Mouse (Mus musculus): Measurements from ENCODE around the gene App. TPM values are rescaled to one million over a fixed set of nuclear protein-coding genes. Genes with fewer than 3 reads are reported as not detected.

The App gene
- polyA plus RNA-seq, 1 experiment: 107 TPM

- Histone ChIP-seq H3K4me3 (ENCODE audit: insufficient read depth, poor library complexity, severe bottlenecking) (no peak overlapping the region), H3K79me3 (ENCODE audit: low read depth) (peaks cover 25% of the 10 kb centered on the region), H3K27me3 (ENCODE audit: control insufficient read depth, insufficient read depth, insufficient read length) (no peaks in the 10 kb centered on the region), H3K36me3 (ENCODE audit: control insufficient read depth, insufficient read depth) (no peaks in the 10 kb centered on the region), H3K79me2 (ENCODE audit: control insufficient read depth, insufficient read depth) (peaks cover 63% of the 10 kb centered on the region), H3ac (ENCODE audit: control insufficient read depth, insufficient read length, low read depth) (no peak overlapping the region)
- no peak for TF ChIP-seq USF1 (IDR thresholded peaks at IDR 0.05; ENCODE audit: low read depth)
- TF ChIP-seq MAX (IDR thresholded peaks at IDR 0.05): no peak
- peak; percentile 47 for TF ChIP-seq CEBPB (IDR thresholded peaks at IDR 0.05; ENCODE audit: low read depth)
- no peak for TF ChIP-seq CTCF (IDR thresholded peaks at IDR 0.05; ENCODE audit: control insufficient read depth, insufficient read depth, insufficient read length)
- no peak for TF ChIP-seq MYOG (IDR thresholded peaks at IDR 0.05; ENCODE audit: control insufficient read depth, extremely low read depth, insufficient read length)
- TF ChIP-seq FOSL1 (IDR thresholded peaks at IDR 0.05; ENCODE audit: insufficient read depth, low read length, poor library complexity, severe bottlenecking): no peak
- peak; percentile 26 for TF ChIP-seq MYOD1 (IDR thresholded peaks at IDR 0.05; ENCODE audit: control insufficient read depth, insufficient read length, low read depth)
Measured at GRCm38 (mm10) chr16:85137348-85137747, 36.2 kb downstream of the App start.

- no peaks in the 10 kb centered on the region for H3K27me3 ChIP-seq (ENCODE audit: control insufficient read depth, insufficient read depth, insufficient read length)
- no peaks in the 10 kb centered on the region for H3K36me3 ChIP-seq (ENCODE audit: control insufficient read depth, insufficient read depth)
- H3ac ChIP-seq (ENCODE audit: control insufficient read depth, insufficient read length, low read depth): no peak overlapping the region
- H3K79me2 ChIP-seq (ENCODE audit: control insufficient read depth, insufficient read depth): peaks cover 66% of the 10 kb centered on the region
- peaks cover 26% of the 10 kb centered on the region for H3K79me3 ChIP-seq (ENCODE audit: low read depth)
- TF ChIP-seq MYOG (IDR thresholded peaks at IDR 0.05; ENCODE audit: control insufficient read depth, extremely low read depth, insufficient read length) (no peak), CEBPB (IDR thresholded peaks at IDR 0.05; ENCODE audit: low read depth) (no peak), MYOD1 (IDR thresholded peaks at IDR 0.05; ENCODE audit: control insufficient read depth, insufficient read length, low read depth) (no peak), FOSL1 (IDR thresholded peaks at IDR 0.05; ENCODE audit: insufficient read depth, low read length, poor library complexity, severe bottlenecking) (no peak), MAX (IDR thresholded peaks at IDR 0.05) (no peak), USF1 (IDR thresholded peaks at IDR 0.05; ENCODE audit: low read depth) (no peak), CTCF (IDR thresholded peaks at IDR 0.05; ENCODE audit: control insufficient read depth, insufficient read depth, insufficient read length) (no peak)
- no peak overlapping the region for H3K4me3 ChIP-seq (ENCODE audit: insufficient read depth, poor library complexity, severe bottlenecking)
Measured at GRCm38 (mm10) chr16:85136046-85136445, 37.5 kb downstream of the App start.

- no peaks in the 10 kb centered on the region for H3K36me3 ChIP-seq (ENCODE audit: control insufficient read depth, insufficient read depth)
- no peak for TF ChIP-seq USF1 (IDR thresholded peaks at IDR 0.05; ENCODE audit: low read depth)
- no peak for TF ChIP-seq CTCF (IDR thresholded peaks at IDR 0.05; ENCODE audit: control insufficient read depth, insufficient read depth, insufficient read length)
- peak; percentile 64 for TF ChIP-seq CEBPB (IDR thresholded peaks at IDR 0.05; ENCODE audit: low read depth)
- TF ChIP-seq MYOG (IDR thresholded peaks at IDR 0.05; ENCODE audit: control insufficient read depth, extremely low read depth, insufficient read length): no peak
- TF ChIP-seq MAX (IDR thresholded peaks at IDR 0.05): no peak
Measured at GRCm38 (mm10) chr16:85133468-85133881, 40.1 kb downstream of the App start.

GRCm38 (mm10) chr16:85133057-85133456 lies 40.5 kb downstream of the App start:
- Histone ChIP-seq H3K79me2 (ENCODE audit: control insufficient read depth, insufficient read depth) (peaks cover 73% of the 10 kb centered on the region), H3K4me3 (ENCODE audit: insufficient read depth, poor library complexity, severe bottlenecking) (no peak overlapping the region), H3K27me3 (ENCODE audit: control insufficient read depth, insufficient read depth, insufficient read length) (no peaks in the 10 kb centered on the region), H3K79me3 (ENCODE audit: low read depth) (peaks cover 29% of the 10 kb centered on the region), H3K36me3 (ENCODE audit: control insufficient read depth, insufficient read depth) (no peaks in the 10 kb centered on the region), H3ac (ENCODE audit: control insufficient read depth, insufficient read length, low read depth) (no peak overlapping the region)
- TF ChIP-seq CEBPB (IDR thresholded peaks at IDR 0.05; ENCODE audit: low read depth) (no peak), CTCF (IDR thresholded peaks at IDR 0.05; ENCODE audit: control insufficient read depth, insufficient read depth, insufficient read length) (no peak), MAX (IDR thresholded peaks at IDR 0.05) (no peak)

More at GRCm38 (mm10) chr16:85133468-85133881, 40.1 kb downstream of the App start:
- Histone ChIP-seq H3K79me3 (ENCODE audit: low read depth) (peaks cover 29% of the 10 kb centered on the region), H3K27me3 (ENCODE audit: control insufficient read depth, insufficient read depth, insufficient read length) (no peaks in the 10 kb centered on the region), H3ac (ENCODE audit: control insufficient read depth, insufficient read length, low read depth) (no peak overlapping the region), H3K4me3 (ENCODE audit: insufficient read depth, poor library complexity, severe bottlenecking) (peak overlapping the region; percentile 18), H3K79me2 (ENCODE audit: control insufficient read depth, insufficient read depth) (peaks cover 68% of the 10 kb centered on the region)

GRCm38 (mm10) chr16:85132182-85132581 lies 41.4 kb downstream of the App start:
- Histone ChIP-seq H3K4me3 (ENCODE audit: insufficient read depth, poor library complexity, severe bottlenecking) (no peak overlapping the region), H3ac (ENCODE audit: control insufficient read depth, insufficient read length, low read depth) (no peak overlapping the region), H3K79me2 (ENCODE audit: control insufficient read depth, insufficient read depth) (peaks cover 81% of the 10 kb centered on the region), H3K36me3 (ENCODE audit: control insufficient read depth, insufficient read depth) (no peaks in the 10 kb centered on the region), H3K27me3 (ENCODE audit: control insufficient read depth, insufficient read depth, insufficient read length) (no peaks in the 10 kb centered on the region), H3K79me3 (ENCODE audit: low read depth) (peaks cover 34% of the 10 kb centered on the region)
- TF ChIP-seq USF1 (IDR thresholded peaks at IDR 0.05; ENCODE audit: low read depth) (no peak), MAX (IDR thresholded peaks at IDR 0.05) (no peak), CTCF (IDR thresholded peaks at IDR 0.05; ENCODE audit: control insufficient read depth, insufficient read depth, insufficient read length) (no peak), FOSL1 (IDR thresholded peaks at IDR 0.05; ENCODE audit: insufficient read depth, low read length, poor library complexity, severe bottlenecking) (no peak), MYOD1 (IDR thresholded peaks at IDR 0.05; ENCODE audit: control insufficient read depth, insufficient read length, low read depth) (no peak), MYOG (IDR thresholded peaks at IDR 0.05; ENCODE audit: control insufficient read depth, extremely low read depth, insufficient read length) (no peak), CEBPB (IDR thresholded peaks at IDR 0.05; ENCODE audit: low read depth) (no peak)

GRCm38 (mm10) chr16:85130861-85131556 lies 42.6 kb downstream of the App start:
- H3K79me2 ChIP-seq (ENCODE audit: control insufficient read depth, insufficient read depth): peaks cover 88% of the 10 kb centered on the region
- TF ChIP-seq CTCF (IDR thresholded peaks at IDR 0.05; ENCODE audit: control insufficient read depth, insufficient read depth, insufficient read length) (no peak), MAX (IDR thresholded peaks at IDR 0.05) (no peak), MYOG (IDR thresholded peaks at IDR 0.05; ENCODE audit: control insufficient read depth, extremely low read depth, insufficient read length) (no peak), MYOD1 (IDR thresholded peaks at IDR 0.05; ENCODE audit: control insufficient read depth, insufficient read length, low read depth) (no peak), CEBPB (IDR thresholded peaks at IDR 0.05; ENCODE audit: low read depth) (no peak), USF1 (IDR thresholded peaks at IDR 0.05; ENCODE audit: low read depth) (no peak), FOSL1 (IDR thresholded peaks at IDR 0.05; ENCODE audit: insufficient read depth, low read length, poor library complexity, severe bottlenecking) (no peak)

More at GRCm38 (mm10) chr16:85130861-85131556, 42.6 kb downstream of the App start:
- no peak overlapping the region for H3ac ChIP-seq (ENCODE audit: control insufficient read depth, insufficient read length, low read depth)
- H3K36me3 ChIP-seq (ENCODE audit: control insufficient read depth, insufficient read depth): no peaks in the 10 kb centered on the region
- peaks cover 34% of the 10 kb centered on the region for H3K79me3 ChIP-seq (ENCODE audit: low read depth)
- no peaks in the 10 kb centered on the region for H3K27me3 ChIP-seq (ENCODE audit: control insufficient read depth, insufficient read depth, insufficient read length)
- no peak overlapping the region for H3K4me3 ChIP-seq (ENCODE audit: insufficient read depth, poor library complexity, severe bottlenecking)

Measured in C2C12 (cell line).